Mouse (Mus musculus): ENCODE measurements around the gene Zbtb16. TPM values are rescaled to one million over a fixed set of nuclear protein-coding genes. Genes with fewer than 3 reads are reported as not detected.

Gene Zbtb16
- total RNA-seq, 2 experiments from 2014 or later = 32.2 to 47.0 TPM

DNA sequence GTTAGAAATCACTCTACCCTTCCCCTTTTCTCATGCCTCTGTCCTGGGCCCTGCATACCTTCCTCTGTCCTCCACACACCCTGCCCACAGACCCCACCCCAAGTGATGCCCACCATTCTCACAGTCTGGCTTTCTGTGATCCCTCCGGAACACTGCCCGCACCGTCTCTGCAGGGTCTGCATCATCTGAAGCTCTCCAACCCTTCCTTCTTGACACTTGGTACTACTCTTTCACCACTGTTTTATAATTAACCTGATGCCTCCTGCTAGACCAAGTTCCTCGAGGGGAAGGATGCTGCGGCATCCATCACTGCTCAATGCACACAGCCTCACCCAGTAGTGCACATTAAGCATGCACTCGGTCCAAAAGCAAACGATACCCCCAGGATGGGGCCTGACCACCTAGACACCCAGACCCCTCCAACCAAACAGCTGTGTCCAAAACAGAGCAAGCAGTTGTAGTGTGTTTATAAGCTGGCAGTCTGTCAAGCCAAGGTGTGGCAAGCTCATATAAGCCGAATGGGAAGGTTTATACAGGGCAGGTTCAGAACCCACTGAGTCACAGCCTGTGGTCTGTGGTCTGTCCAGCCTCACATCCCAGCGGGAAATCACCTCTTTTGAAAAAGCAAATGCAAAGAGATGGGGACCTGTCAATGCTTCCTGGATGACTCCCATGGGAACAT, 97.1 kb downstream of the Zbtb16 start:
- no peak for DNase-seq (ENCODE audit: extremely low spot score in 1 of 2, low spot score in 2 of 2)
- intact Hi-C loops (cut with DNase I) = loop anchor here (5.0 kb wide), 2 partner anchors 67 to 98 kb away; partner anchors contain the start of gene Zbtb16

DNA sequence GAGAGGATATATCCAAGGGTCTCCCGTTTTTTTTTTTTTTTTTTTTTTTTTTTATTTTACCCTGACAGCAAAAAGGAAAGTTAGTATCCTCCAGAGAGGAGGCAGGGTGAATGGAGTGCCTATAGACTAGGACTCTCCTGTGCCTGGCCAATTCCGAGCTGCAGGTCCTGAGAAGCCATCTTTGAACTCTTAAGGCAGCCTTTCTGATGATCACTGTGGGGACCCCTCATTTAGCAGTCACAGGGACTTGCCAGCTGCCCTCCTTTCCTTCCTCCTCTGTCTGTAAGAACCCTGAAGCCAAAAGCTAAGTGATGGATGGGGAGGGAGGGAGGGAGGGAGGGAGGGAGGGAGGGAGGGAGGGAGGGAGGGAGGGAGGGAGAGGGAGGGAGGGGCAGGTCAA, 98.1 kb downstream of the Zbtb16 start:
- intact Hi-C loops (cut with DNase I) = loop anchor here (5.0 kb wide), 2 partner anchors 66 to 99 kb away; partner anchors contain the start of gene Zbtb16
- DNase-seq (ENCODE audit: extremely low spot score in 1 of 2, low spot score in 2 of 2) = no peak

GRCm38 (mm10) chr9:48737210-48737850, 98.7 kb downstream of the Zbtb16 start:
- intact Hi-C loops (cut with DNase I) = loop anchor here (5.0 kb wide), 2 partner anchors 65 to 100 kb away; partner anchors contain the start of gene Zbtb16
- DNase-seq (ENCODE audit: extremely low spot score in 1 of 2, low spot score in 2 of 2) = peak; percentile 84 to 91

DNA sequence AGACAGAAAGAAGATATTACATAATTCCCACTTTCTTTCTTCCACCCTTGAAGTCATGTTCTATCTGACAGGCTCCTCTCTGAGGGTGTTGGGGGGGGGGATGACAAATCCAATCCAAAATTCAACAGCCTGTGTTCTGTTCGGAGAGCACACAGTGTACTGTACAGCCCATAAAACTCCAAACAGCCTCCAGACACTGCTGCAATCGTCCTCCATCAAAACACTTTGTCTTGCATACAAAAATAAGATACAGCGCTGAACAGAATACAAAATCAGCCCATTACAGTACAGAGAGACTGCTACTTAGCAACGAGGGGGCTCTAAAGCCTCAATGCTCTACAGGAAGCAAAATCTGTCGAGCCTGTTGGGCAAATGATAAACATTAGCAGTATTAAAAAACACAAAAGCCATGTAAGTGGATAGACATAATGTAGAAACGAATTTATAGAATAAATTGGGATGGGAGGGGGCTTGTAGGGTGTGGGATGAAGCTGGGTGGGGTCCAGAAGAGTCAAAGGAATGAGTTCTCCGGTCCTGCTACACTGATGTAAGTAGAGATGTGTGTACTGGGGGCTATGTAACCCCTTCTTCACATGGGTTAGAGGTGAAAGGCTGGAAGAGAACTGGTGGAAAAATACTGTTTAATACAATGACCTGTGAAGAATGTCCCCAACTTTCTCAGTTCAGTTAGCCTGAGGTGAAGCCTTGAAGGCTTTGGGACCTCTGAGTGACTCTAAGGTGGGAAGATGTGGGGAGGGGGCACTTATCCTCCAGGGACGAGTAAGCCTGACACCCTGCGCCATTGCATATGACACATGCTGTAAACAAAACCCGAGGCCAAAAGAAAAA, 99.4 kb downstream of the Zbtb16 start:
- DNase-seq (ENCODE audit: extremely low spot score in 1 of 2, low spot score in 2 of 2) = peak in 1 of 2 experiments; percentile 68
- intact Hi-C loops (cut with DNase I) = loop anchor here (5.0 kb wide), 2 partner anchors 64 to 101 kb away; partner anchors contain the start of gene Zbtb16

- no peak for DNase-seq (ENCODE audit: extremely low spot score in 1 of 2, low spot score in 2 of 2)
- intact Hi-C loops (cut with DNase I) = loop anchor here (5.0 kb wide), 2 partner anchors 63 to 102 kb away; partner anchors contain the start of gene Zbtb16
Measured at GRCm38 (mm10) chr9:48735466-48736312, 100.3 kb downstream of the Zbtb16 start.

DNA sequence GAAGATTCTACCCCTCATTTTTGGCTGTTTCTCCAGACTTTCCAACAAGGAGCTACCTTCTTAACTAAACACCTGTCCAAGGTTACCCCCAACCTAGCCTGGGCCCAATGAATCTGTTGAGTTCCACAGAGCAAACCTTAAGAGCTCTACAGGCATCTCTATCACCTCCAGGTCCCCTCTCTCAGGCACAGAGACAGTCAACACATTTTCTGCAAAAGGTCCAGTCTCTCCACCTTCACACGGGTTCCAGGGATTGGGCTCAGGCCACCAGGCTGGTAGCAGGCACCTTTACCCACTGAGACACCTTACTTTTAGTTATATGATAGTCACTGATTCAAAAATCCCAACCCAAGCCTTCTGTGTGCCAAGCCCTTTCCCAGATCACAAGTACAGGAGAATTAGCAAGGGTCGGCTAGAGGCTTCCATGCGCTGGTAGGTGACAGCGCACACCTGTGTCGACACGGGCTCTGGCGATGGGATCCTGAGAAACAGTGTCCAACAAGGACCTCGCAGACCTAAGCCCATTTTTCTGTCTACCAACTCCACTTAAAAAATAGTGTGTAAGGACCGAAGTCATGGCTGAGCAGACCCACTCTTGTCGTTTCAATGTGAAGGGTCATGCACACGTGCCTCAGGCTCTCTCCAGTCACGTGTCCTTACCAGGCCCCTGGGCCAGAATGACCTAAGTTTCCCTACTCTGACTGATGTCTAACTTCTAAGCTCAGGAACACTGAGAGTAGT, 101.1 kb downstream of the Zbtb16 start:
- DNase-seq (ENCODE audit: extremely low spot score in 1 of 2, low spot score in 2 of 2) = no peak
- intact Hi-C loops (cut with DNase I) = loop anchor here (5.0 kb wide), 2 partner anchors 63 to 102 kb away; partner anchors contain the start of gene Zbtb16

GRCm38 (mm10) chr9:48733817-48734544, 102.0 kb downstream of the Zbtb16 start:
- peak in 1 of 2 experiments; percentile 71 for DNase-seq (ENCODE audit: extremely low spot score in 1 of 2, low spot score in 2 of 2)
- intact Hi-C loops (cut with DNase I) = no loop called here

DNA sequence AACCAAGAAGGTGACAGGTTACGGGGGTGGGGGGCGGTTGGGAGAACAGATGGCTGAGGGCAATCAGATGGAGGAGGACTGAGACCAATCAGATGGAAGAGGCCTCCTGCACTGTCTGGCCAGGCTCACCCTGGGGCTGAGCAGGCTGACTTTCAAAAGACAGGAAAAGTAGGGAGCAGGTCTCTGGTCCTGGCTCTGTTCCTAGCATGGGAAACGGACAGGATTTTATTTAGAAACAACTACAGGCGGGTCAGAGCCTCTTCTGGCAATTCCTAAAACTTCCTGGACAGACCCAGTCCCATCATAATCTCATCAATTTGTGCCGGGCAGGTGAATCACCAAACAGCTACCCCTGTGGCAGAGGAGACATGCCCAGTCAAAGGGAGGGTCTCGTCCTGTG, 102.9 kb downstream of the Zbtb16 start:
- intact Hi-C loops (cut with DNase I) = no loop called here
- DNase-seq (ENCODE audit: extremely low spot score in 1 of 2, low spot score in 2 of 2) = no peak

GRCm38 (mm10) chr9:48731651-48732536, 104.1 kb downstream of the Zbtb16 start:
- no peak for DNase-seq (ENCODE audit: extremely low spot score in 1 of 2, low spot score in 2 of 2)
- intact Hi-C loops (cut with DNase I) = no loop called here

DNA sequence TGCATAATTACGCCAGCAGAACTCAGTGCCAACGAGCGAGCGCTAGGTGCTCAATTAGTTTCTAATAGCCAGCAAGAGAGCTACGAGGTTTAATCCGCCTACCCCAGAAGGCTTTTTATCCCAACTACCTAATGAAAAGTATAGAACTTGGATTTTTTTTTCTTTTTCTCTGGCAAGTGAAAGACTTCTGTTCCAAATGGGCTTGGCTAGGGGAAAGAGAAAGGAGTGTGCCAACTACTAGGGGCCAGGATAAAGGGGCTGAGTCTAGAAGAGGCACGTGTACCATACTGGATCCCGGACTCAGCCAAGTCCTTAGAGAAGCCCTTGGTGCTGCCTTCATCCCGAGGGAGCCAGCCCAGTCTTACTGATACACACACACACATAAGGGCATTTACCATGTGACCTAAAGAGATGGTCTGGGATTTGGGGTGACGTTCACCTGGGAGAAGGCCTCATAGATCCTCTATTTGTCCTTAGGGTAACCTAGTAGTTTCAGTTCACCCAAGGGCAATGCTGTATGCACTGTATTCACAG, 105.5 kb downstream of the Zbtb16 start:
- intact Hi-C loops (cut with DNase I) = no loop called here
- DNase-seq (ENCODE audit: extremely low spot score in 1 of 2, low spot score in 2 of 2) = no peak

DNA sequence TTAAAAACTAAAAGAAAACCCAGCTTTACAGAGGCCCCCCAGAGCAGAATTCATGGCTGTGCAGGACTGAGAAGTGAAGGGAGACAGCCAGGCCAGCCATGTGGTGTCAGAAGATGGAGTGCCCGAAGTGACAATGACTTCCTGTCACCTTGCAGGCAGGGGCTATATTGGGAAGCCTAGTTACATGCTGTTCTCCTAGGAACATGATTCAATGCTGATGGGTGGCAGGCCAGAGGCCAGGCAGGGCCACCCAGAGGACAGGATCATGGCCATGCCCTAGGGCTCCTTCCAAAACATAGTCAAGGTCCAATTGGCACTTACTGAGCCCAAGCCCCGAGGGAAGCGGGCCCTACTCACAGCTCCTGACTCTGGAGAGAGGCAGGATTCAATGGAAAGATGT, 106.6 kb downstream of the Zbtb16 start:
- no peak for DNase-seq (ENCODE audit: extremely low spot score in 1 of 2, low spot score in 2 of 2)
- intact Hi-C loops (cut with DNase I) = no loop called here

- no peak for DNase-seq (ENCODE audit: extremely low spot score in 1 of 2, low spot score in 2 of 2)
- intact Hi-C loops (cut with DNase I) = no loop called here
Measured at GRCm38 (mm10) chr9:48728731-48729123, 107.3 kb downstream of the Zbtb16 start.

- no peak for DNase-seq (ENCODE audit: extremely low spot score in 1 of 2, low spot score in 2 of 2)
- intact Hi-C loops (cut with DNase I) = no loop called here
Measured at GRCm38 (mm10) chr9:48728083-48728730, 107.8 kb downstream of the Zbtb16 start.

- intact Hi-C loops (cut with DNase I) = no loop called here
- no peak for DNase-seq (ENCODE audit: extremely low spot score in 1 of 2, low spot score in 2 of 2)
Measured at GRCm38 (mm10) chr9:48726341-48726740, 109.7 kb downstream of the Zbtb16 start.

DNA sequence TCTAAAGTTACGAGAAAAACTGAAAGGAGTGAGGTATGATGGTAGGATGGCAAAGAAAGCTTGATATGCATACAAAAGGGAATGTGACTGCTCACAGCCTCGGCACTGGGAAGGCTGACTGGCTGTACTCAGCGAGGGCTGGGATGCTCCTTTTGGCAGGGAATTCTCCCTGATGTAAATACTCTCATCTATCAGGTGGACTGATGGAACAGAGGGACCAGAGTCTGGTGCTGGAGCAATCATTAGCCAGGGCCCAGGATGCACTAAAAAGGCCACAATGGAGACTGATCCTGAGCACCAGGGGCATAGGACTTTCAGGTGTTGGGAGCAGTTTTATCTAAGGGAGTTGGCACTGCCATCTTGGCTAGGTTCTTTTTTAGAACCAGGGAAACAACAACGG, 110.1 kb downstream of the Zbtb16 start:
- intact Hi-C loops (cut with DNase I) = no loop called here
- DNase-seq (ENCODE audit: extremely low spot score in 1 of 2, low spot score in 2 of 2) = no peak

DNA sequence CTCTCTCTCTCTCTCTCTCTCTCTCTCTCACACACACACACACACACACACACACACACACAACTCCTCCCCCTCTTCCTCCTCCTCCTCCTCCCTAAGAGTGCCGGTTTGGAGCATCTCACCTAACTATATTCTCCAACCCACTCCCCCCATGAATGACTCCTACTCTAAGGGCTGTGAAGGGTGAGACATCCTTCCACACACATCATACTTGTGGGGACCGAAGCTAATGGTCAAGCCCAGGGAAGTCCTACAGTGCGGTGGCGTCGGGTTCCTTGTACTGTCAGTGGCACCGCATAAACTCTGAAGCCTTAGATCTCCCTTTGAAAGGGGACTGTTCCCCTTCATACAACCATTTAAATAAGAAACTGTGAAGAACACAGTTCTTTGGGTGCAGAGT, 110.9 kb downstream of the Zbtb16 start:
- no peak for DNase-seq (ENCODE audit: extremely low spot score in 1 of 2, low spot score in 2 of 2)
- intact Hi-C loops (cut with DNase I) = no loop called here
